Mouse (Mus musculus) CH12.LX (cell line): ENCODE measurements around the gene Hhipl1. TPM values are rescaled to one million over a fixed set of nuclear protein-coding genes. Genes with fewer than 3 reads are reported as not detected.

ENCODE experiments used
- DNase-seq: peaks from one replicate; pipeline ENCODE4 v3.0.0-alpha.2; 2013; ENCODE audit errors: extremely low read depth
- H3K27ac ChIP-seq: 2 replicates; pipeline ENCODE4 v1.5.1; 2012; ENCODE audit warnings: low read depth, mild to moderate bottlenecking, control low read depth, moderate library complexity; ENCODE audit not compliant: insufficient read depth
- H3K27me3 ChIP-seq: replicated peaks from 2 replicates; pipeline ENCODE3; 2012; ENCODE audit warnings: inconsistent platforms
- H3K36me3 ChIP-seq, 2 experiments: replicated peaks in 1 of 2; 2 replicates each; pipeline versions ENCODE3 to v1.6.1; 2012; ENCODE audit warnings: inconsistent platforms in 1 of 2, low read length in 1 of 2, mild to moderate bottlenecking in 1 of 2, mixed read lengths in 1 of 2, moderate library complexity in 1 of 2; ENCODE audit not compliant: control insufficient read depth in 1 of 2, insufficient read depth in 1 of 2
- H3K4me1 ChIP-seq, 2 experiments: 2 replicates each; pipeline ENCODE4 v1.6.1; 2012; ENCODE audit warnings: inconsistent platforms in 1 of 2, moderate library complexity in 1 of 2; ENCODE audit not compliant: insufficient read depth in 2 of 2, control insufficient read depth in 1 of 2
- H3K4me2 ChIP-seq: 2 replicates; pipeline ENCODE4 v1.6.1; 2012; ENCODE audit warnings: low read depth, mild to moderate bottlenecking, control low read depth; ENCODE audit not compliant: poor library complexity, insufficient read depth, severe bottlenecking
- H3K4me3 ChIP-seq, 3 experiments: fragments of 150-350 bp in 1 of 3; sonication (generic) in 1 of 3; replicated peaks in 1 of 3; 2 replicates each; pipeline versions ENCODE3 to v1.5.1; 2011 to 2012; ENCODE audit warnings: low read depth in 2 of 3, low read length in 2 of 3, mild to moderate bottlenecking in 2 of 3, moderate library complexity in 2 of 3, control low read depth in 1 of 3, improper control_type of control experiment in 1 of 3, inconsistent platforms in 1 of 3, mixed read lengths in 1 of 3; ENCODE audit not compliant: poor library complexity in 1 of 3
- H3K79me2 ChIP-seq: replicated peaks from 2 replicates; pipeline ENCODE4 v1.6.1; 2012; ENCODE audit warnings: mild to moderate bottlenecking, moderate library complexity; ENCODE audit not compliant: control insufficient read depth, poor library complexity, insufficient read depth, severe bottlenecking; ENCODE audit errors: extremely low read depth
- H3K9ac ChIP-seq: 2 replicates; pipeline ENCODE4 v1.6.1; 2012; ENCODE audit warnings: low read depth, mild to moderate bottlenecking, control low read depth, moderate library complexity; ENCODE audit not compliant: insufficient read depth
- H3K9me3 ChIP-seq: replicated peaks from 2 replicates; pipeline ENCODE3; 2012; ENCODE audit warnings: low read length, inconsistent platforms, mixed read lengths
- CHD2 ChIP-seq: IDR thresholded peaks from 2 replicates; pipeline ENCODE4 v1.6.1; 2011; ENCODE audit warnings: low read length, improper control_type of control experiment
- CTCF ChIP-seq, 2 experiments: IDR thresholded peaks in 1 of 2; conservative IDR thresholded peaks in 1 of 2; 2 replicates each; pipeline ENCODE4 v1.5.1; 2011 to 2012; ENCODE audit warnings: low read depth in 2 of 2, low read length in 2 of 2, improper control_type of control experiment in 1 of 2, inconsistent platforms in 1 of 2, mild to moderate bottlenecking in 1 of 2, moderate library complexity in 1 of 2
- ELF1 ChIP-seq: IDR thresholded peaks from 2 replicates; pipeline ENCODE4 v1.6.1; 2014; ENCODE audit warnings: low read depth, mild to moderate bottlenecking, inconsistent platforms, low read length, improper control_type of control experiment
- EP300 ChIP-seq: IDR thresholded peaks from 2 replicates; pipeline ENCODE4 v1.6.1; 2011; ENCODE audit warnings: low read length, improper control_type of control experiment
- ETS1 ChIP-seq: conservative IDR thresholded peaks from 2 replicates; pipeline ENCODE4 v1.6.1; 2012; ENCODE audit warnings: low read depth, mild to moderate bottlenecking, inconsistent platforms, low read length, improper control_type of control experiment, moderate library complexity
- HCFC1 ChIP-seq: IDR thresholded peaks from 2 replicates; pipeline ENCODE4 v1.6.1; 2012; ENCODE audit warnings: low read depth, mild to moderate bottlenecking, inconsistent platforms, low read length, improper control_type of control experiment
- IRF4 ChIP-seq: IDR thresholded peaks from 2 replicates; pipeline ENCODE4 v1.6.1; 2014; ENCODE audit warnings: low read depth, mild to moderate bottlenecking, inconsistent platforms, low read length, improper control_type of control experiment
- MEF2A ChIP-seq: IDR thresholded peaks from 2 replicates; pipeline ENCODE4 v1.6.1; 2014; ENCODE audit warnings: low read depth, mild to moderate bottlenecking, inconsistent platforms, low read length, improper control_type of control experiment, borderline replicate concordance
- MYC ChIP-seq: IDR thresholded peaks from 2 replicates; pipeline ENCODE4 v1.6.1; 2011; ENCODE audit warnings: low read depth, mild to moderate bottlenecking, improper control_type of control experiment, low read length
- NRF1 ChIP-seq: IDR thresholded peaks from 2 replicates; pipeline ENCODE4 v1.6.1; 2014; ENCODE audit warnings: low read depth, mild to moderate bottlenecking, inconsistent platforms, low read length, improper control_type of control experiment, moderate library complexity
- PAX5 ChIP-seq: IDR thresholded peaks from 2 replicates; pipeline ENCODE4 v1.6.1; 2012; ENCODE audit warnings: low read length, inconsistent platforms, mixed read lengths
- POLR2A ChIP-seq: IDR thresholded peaks from 2 replicates; pipeline ENCODE4 v1.6.1; 2011; ENCODE audit warnings: low read depth, mild to moderate bottlenecking, improper control_type of control experiment, low read length
- POLR2AphosphoS2 ChIP-seq: IDR thresholded peaks from 2 replicates; pipeline ENCODE4 v1.6.1; 2011; ENCODE audit warnings: low read depth, low read length, improper control_type of control experiment
- RAD21 ChIP-seq: IDR thresholded peaks from 2 replicates; pipeline ENCODE4 v1.6.1; 2011; ENCODE audit warnings: low read depth, mild to moderate bottlenecking, low read length, improper control_type of control experiment, moderate library complexity
- RCOR1 ChIP-seq: conservative IDR thresholded peaks from 2 replicates; pipeline ENCODE4 v1.6.1; 2012; ENCODE audit warnings: low read depth, mild to moderate bottlenecking, inconsistent platforms, low read length, improper control_type of control experiment
- SIN3A ChIP-seq: IDR thresholded peaks from 2 replicates; pipeline ENCODE4 v1.6.1; 2012; ENCODE audit warnings: low read length, improper control_type of control experiment, inconsistent platforms
- SMC3 ChIP-seq: IDR thresholded peaks from 2 replicates; pipeline ENCODE4 v1.6.1; 2011; ENCODE audit warnings: low read depth, low read length, improper control_type of control experiment
- TBP ChIP-seq: conservative IDR thresholded peaks from 2 replicates; pipeline ENCODE4 v1.6.1; 2011; ENCODE audit warnings: low read depth, low read length, improper control_type of control experiment
- ZC3H11A ChIP-seq: IDR thresholded peaks from 2 replicates; pipeline ENCODE4 v1.6.1; 2012; ENCODE audit warnings: low read depth, mild to moderate bottlenecking, inconsistent platforms, low read length, improper control_type of control experiment
- ZKSCAN1 ChIP-seq: IDR thresholded peaks from 2 replicates; pipeline ENCODE4 v1.6.1; 2012; ENCODE audit warnings: low read depth, inconsistent platforms, low read length, improper control_type of control experiment, borderline replicate concordance
- ZMIZ1 ChIP-seq: IDR thresholded peaks from 2 replicates; pipeline ENCODE4 v1.6.1; 2012; ENCODE audit warnings: low read depth, mild to moderate bottlenecking, inconsistent platforms, low read length, improper control_type of control experiment
- dilution Hi-C: fragments of 300-500 bp; cut with MboI; formaldehyde crosslinking; loops from 2 replicates; pipeline ENCODE4 v1.14.3; 2020; ENCODE audit warnings: low sequenced_read_pairs; ENCODE audit not compliant: extremely low pct_unique_long_range_greater_than_20kb, extremely low pct_ligation_motif_present
- in situ Hi-C: fragments of 300-500 bp; cut with MboI; formaldehyde crosslinking; loops from 3 replicates; pipeline ENCODE4 v1.14.3; 2019; ENCODE audit warnings: low sequenced_read_pairs, low pct_ligation_motif_present, low pct_unique_long_range_greater_than_20kb, mixed read lengths
- polyA plus RNA-seq: library from polyadenylated mRNA; unstranded; fragments of >175 nt; gene quantifications from 2 replicates; pipeline ENCODE4 v1.2.1, GENCODE M21; 2012; ENCODE audit warnings: low read depth; ENCODE audit not compliant: insufficient read length
- total RNA-seq, 2 experiments: library from RNA; depleted of rRNA; stranded (reverse); fragments of 300-350 nt in 1 of 2; fragments of >200 nt in 1 of 2; gene quantifications; 2 replicates each; pipeline ENCODE4 v1.2.3; 2012 to 2014

Hhipl1 gene
- total and polyA plus RNA-seq, 3 experiments = not detected

GRCm38 (mm10) chr12:108292419-108292818 is 13.7 kb upstream of the Hhipl1 start:
- H3K9me3 ChIP-seq = peaks cover 2% of the 10 kb centered on the region
- peaks cover 0 to 16% of the 10 kb centered on the region in 2 experiments; a peak in 2 of 4 replicates for H3K4me1 ChIP-seq
- 0 out of 2 replicates have a peak overlapping the region, but pooled peaks have one; percentile 21 for H3K4me2 ChIP-seq
- TF ChIP-seq IRF4 (no peak), HCFC1 (no peak), POLR2A (0 out of 2 replicates have a peak, but pooled peaks have one; percentile 27), CHD2 (peak; percentile 29; the same call in 1 of the 2 replicates), SIN3A (no peak)
- no peaks in the 10 kb centered on the region for H3K36me3 ChIP-seq
- peak; percentile 80 for DNase-seq
- H3K27me3 ChIP-seq = peaks cover 9% of the 10 kb centered on the region
- in situ Hi-C loops (loop anchor here (5.0 kb wide), 1 partner anchor 75 kb away; no protein-coding TSS in a partner anchor), dilution Hi-C loops (no loop called here)
- peak overlapping the region in 1 of 3 experiments; percentile 12 for H3K4me3 ChIP-seq
- H3K9ac ChIP-seq = no peak overlapping the region
- no peak overlapping the region for H3K27ac ChIP-seq
- no peaks in the 10 kb centered on the region for H3K79me2 ChIP-seq

DNA sequence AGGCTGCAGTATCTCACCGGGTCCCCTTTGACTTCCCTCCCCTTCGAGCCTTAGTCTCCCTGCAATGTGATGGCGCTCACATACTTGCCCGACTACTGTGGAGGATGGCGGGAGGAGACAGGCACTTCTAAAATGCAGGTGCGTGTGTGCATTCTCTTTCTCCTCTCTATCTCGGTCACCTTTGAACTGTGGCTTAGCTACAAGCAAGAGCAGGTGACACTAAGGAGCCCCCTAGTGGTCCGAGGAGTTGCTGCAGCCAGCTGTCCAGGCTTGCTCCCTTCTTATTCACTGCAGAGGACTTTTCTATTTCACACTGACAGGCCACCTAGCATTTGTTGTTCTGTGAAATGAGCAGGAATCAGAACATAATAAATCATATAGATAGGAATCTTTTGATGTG is 13.1 kb upstream of the Hhipl1 start:
- peak; percentile 81 for DNase-seq
- Histone ChIP-seq H3K79me2 (no peaks in the 10 kb centered on the region), H3K4me1 (peaks cover 0 to 16% of the 10 kb centered on the region in 2 experiments; a peak in 2 of 4 replicates), H3K9me3 (peaks cover 2% of the 10 kb centered on the region), H3K4me3 (peak overlapping the region in 1 of 3 experiments; percentile 10), H3K4me2 (peak overlapping the region; percentile 21; the same call in 1 of the 2 replicates), H3K9ac (no peak overlapping the region), H3K36me3 (no peaks in the 10 kb centered on the region), H3K27me3 (peaks cover 9% of the 10 kb centered on the region), H3K27ac (no peak overlapping the region)
- dilution Hi-C loops = no loop called here
- in situ Hi-C loops = loop anchor here (5.0 kb wide), 1 partner anchor 76 kb away; no protein-coding TSS in a partner anchor
- TF ChIP-seq MYC = no peak
- no peak for TF ChIP-seq PAX5
- peak; percentile 85 for TF ChIP-seq SMC3
- TF ChIP-seq ELF1 = no peak
- peak; percentile 24; the same call in 1 of the 2 replicates for TF ChIP-seq ZC3H11A
- peak; percentile 88 to 93 for TF ChIP-seq CTCF (conservative IDR thresholded peaks at IDR 0.05 in 1 of 2, IDR thresholded peaks at IDR 0.05 in 1 of 2; ENCODE audit: low read depth in 2 of 2, low read length in 2 of 2)
- no peak for TF ChIP-seq POLR2AphosphoS2
- no peak for TF ChIP-seq EP300
- TF ChIP-seq ETS1 = no peak
- TF ChIP-seq MEF2A = no peak
- TF ChIP-seq ZKSCAN1 = no peak
- TF ChIP-seq RAD21 = peak; percentile 88
- no peak for TF ChIP-seq TBP
- no peak for TF ChIP-seq RCOR1
- no peak for TF ChIP-seq NRF1
- no peak for TF ChIP-seq ZMIZ1
